Mouse (Mus musculus): ENCODE results near the gene Wrap53.

GRCm38 (mm10) chr11:69553341-69553721, 26.7 kb downstream of the Wrap53 start:
- TF ChIP-seq CTCF (IDR thresholded peaks at IDR 0.05; ENCODE audit: low read depth, low read length) (no peak), TAL1 (conservative IDR thresholded peaks at IDR 0.05; ENCODE audit: low read depth, low read length) (no peak), GATA1 (IDR thresholded peaks at IDR 0.05; ENCODE audit: borderline replicate concordance, low read length) (no peak), POLR2AphosphoS5 (IDR thresholded peaks at IDR 0.05; ENCODE audit: insufficient replicate concordance, low read depth, low read length) (no peak)
